Mouse (Mus musculus) adrenal gland, postnatal 25 days (tissue): ENCODE measurements around the gene Zfp473. TPM values are rescaled to one million over a fixed set of nuclear protein-coding genes. Genes with fewer than 3 reads are reported as not detected.
"Not testable (repeated sequence)": the region's sequence is repeated elsewhere in the genome, so short reads cannot be mapped to it uniquely, and the experiment has no call there.

Experiments used
- DNase-seq: peaks from one replicate; pipeline ENCODE4 v3.0.0; 2021; ENCODE audit warnings: mixed read lengths
- total RNA-seq: library from RNA; stranded (reverse); gene quantifications from 2 replicates; pipeline ENCODE4 v1.2.3, GENCODE M21; 2021

Gene Zfp473
- total RNA-seq, 1 experiment from 2014 or later: 0.88 TPM

GRCm38 (mm10) chr7:44722058-44722457 lies 28.8 kb downstream of the Zfp473 start:
- DNase-seq: no peak

GRCm38 (mm10) chr7:44709881-44710280 lies 41.0 kb downstream of the Zfp473 start:
- DNase-seq: no peak

- DNase-seq: no peak
Measured at GRCm38 (mm10) chr7:44708574-44708973, 42.3 kb downstream of the Zfp473 start, which contains the start of gene Izumo2. Gene Izumo2 (plus strand): TSS chr7:44708742.

GRCm38 (mm10) chr7:44708093-44708492 lies 42.8 kb downstream of the Zfp473 start:
- DNase-seq: not testable (repeated sequence)

- no peak for DNase-seq
Measured at GRCm38 (mm10) chr7:44707169-44707675, 43.6 kb downstream of the Zfp473 start.

GRCm38 (mm10) chr7:44706322-44706721 lies 44.5 kb downstream of the Zfp473 start:
- DNase-seq: no peak

GRCm38 (mm10) chr7:44705086-44705485 lies 45.8 kb downstream of the Zfp473 start:
- no peak for DNase-seq

GRCm38 (mm10) chr7:44704363-44704762 lies 46.5 kb downstream of the Zfp473 start:
- peak; percentile 43 for DNase-seq

GRCm38 (mm10) chr7:44702985-44703384 lies 47.9 kb downstream of the Zfp473 start:
- DNase-seq: no peak

- no peak for DNase-seq
Measured at GRCm38 (mm10) chr7:44701921-44702320, 48.9 kb downstream of the Zfp473 start.

- no peak for DNase-seq
Measured at GRCm38 (mm10) chr7:44697980-44698379, 52.9 kb downstream of the Zfp473 start.

- peak; percentile 80 for DNase-seq
Measured at GRCm38 (mm10) chr7:44697191-44697710, 53.6 kb downstream of the Zfp473 start.

GRCm38 (mm10) chr7:44695223-44695622 lies 55.6 kb downstream of the Zfp473 start:
- no peak for DNase-seq

- no peak for DNase-seq
Measured at GRCm38 (mm10) chr7:44693427-44694175, 57.2 kb downstream of the Zfp473 start.

- DNase-seq: no peak
Measured at GRCm38 (mm10) chr7:44689331-44689730, 61.5 kb downstream of the Zfp473 start.

GRCm38 (mm10) chr7:44688890-44689289 lies 62.0 kb downstream of the Zfp473 start:
- DNase-seq: no peak

- no peak for DNase-seq
Measured at GRCm38 (mm10) chr7:44685531-44686402, 65.1 kb downstream of the Zfp473 start.

GRCm38 (mm10) chr7:44683656-44684055 lies 67.2 kb downstream of the Zfp473 start:
- DNase-seq: no peak
